Mouse (Mus musculus) large intestine, adult 2 months (tissue): ENCODE data around the gene Phactr4. TPM values are rescaled to one million over a fixed set of nuclear protein-coding genes. Genes with fewer than 3 reads are reported as not detected.

ENCODE experiments used
- polyA plus RNA-seq: library from polyadenylated mRNA; depleted of rRNA; stranded (reverse); fragments of >200 nt; gene quantifications from 2 replicates; pipeline ENCODE4 v1.2.3, GENCODE M21; 2012; rRNA removed

Gene Phactr4
- polyA plus RNA-seq, 1 experiment = 11.5 TPM

Other genes with a start within 250 kb of the Phactr4 start
- 17.8 and 21.1 TPM in 2 replicates for gene Ythdf2, start 210.2 kb downstream of the Phactr4 start, polyA plus RNA-seq
- 11.7 and 15.8 TPM in 2 replicates for gene Gmeb1, start 160.9 kb downstream of the Phactr4 start, polyA plus RNA-seq
- gene Taf12, start 148.1 kb downstream of the Phactr4 start, polyA plus RNA-seq = 12.7 and 13.5 TPM in 2 replicates
- gene Rab42, start 119.1 kb downstream of the Phactr4 start, polyA plus RNA-seq = 0.88 and 0.89 TPM in 2 replicates
- gene Trnau1ap, start 93.0 kb downstream of the Phactr4 start, polyA plus RNA-seq = 13.5 and 19.6 TPM in 2 replicates
- gene Rcc1, start 68.9 kb downstream of the Phactr4 start, polyA plus RNA-seq = 24.6 and 27.8 TPM in 2 replicates
- 3.5 and 3.8 TPM in 2 replicates for gene Med18, start 41.4 kb upstream of the Phactr4 start, polyA plus RNA-seq
- gene Sesn2, start 88.0 kb upstream of the Phactr4 start, polyA plus RNA-seq = 6.5 and 6.8 TPM in 2 replicates
- gene Atpif1, start 111.2 kb upstream of the Phactr4 start, polyA plus RNA-seq = 183 and 254 TPM in 2 replicates
- 24.4 and 25.3 TPM in 2 replicates for gene Dnajc8, start 113.1 kb upstream of the Phactr4 start, polyA plus RNA-seq
- 2.1 and 4.1 TPM in 2 replicates for gene Ptafr, start 141.6 kb upstream of the Phactr4 start, polyA plus RNA-seq
- 15.5 and 21.2 TPM in 2 replicates for gene Eya3, start 216.5 kb upstream of the Phactr4 start, polyA plus RNA-seq